In the genomic region with DNA sequence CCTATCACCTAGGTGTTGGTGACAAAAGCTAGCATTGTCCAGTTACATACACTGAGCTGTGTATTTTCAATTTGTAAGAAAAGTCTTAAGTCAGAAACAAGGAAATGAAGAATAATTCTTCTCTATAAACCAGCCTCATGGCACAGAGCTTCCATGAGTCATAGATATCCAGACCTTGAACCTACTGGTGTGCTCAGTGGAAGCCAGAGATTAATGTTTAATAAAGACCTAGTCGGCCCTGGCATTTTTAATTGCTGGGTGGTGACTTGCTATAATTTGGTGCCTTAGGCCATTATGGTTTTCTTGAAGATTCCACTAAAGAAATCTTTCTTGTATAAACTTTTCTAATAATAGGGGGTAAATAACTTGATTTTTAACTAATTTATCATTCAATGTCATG, we compare ENCODE assay signal across 26 mouse cellular contexts.
A peak's percentile ranks its signal among the peaks of the same experiment; 100 is the strongest.
DNase-seq lines count a peak whose midpoint lies in the region; ATAC-seq lines count a peak whose summit lies in the region.
"Had no signal": no experiment of that assay in that cellular context is flagged by ENCODE, and none has a peak within 500 bp of the region (broad histone marks: within the 10 kb centered on the region; RNA-seq: fewer than 3 reads in every experiment).

No protein-coding gene starts in this region.

- H3K27me3 ChIP-seq in kidney, embryonic 16.5 days (ENCODE audit: insufficient read depth, low read length) = no peaks in the 10 kb centered on the region
- no peaks in the 10 kb centered on the region for H3K27me3 ChIP-seq in heart, embryonic 10.5 days (ENCODE audit: insufficient read depth, poor library complexity, severe bottlenecking)
- H3K27me3 ChIP-seq: heart, embryonic 13.5 days had no signal

- no peaks in the 10 kb centered on the region for H3K9me3 ChIP-seq in kidney, embryonic 16.5 days (ENCODE audit: low read length)
- no peaks in the 10 kb centered on the region for H3K9me3 ChIP-seq in heart, embryonic 10.5 days
- H3K9me3 ChIP-seq: heart, embryonic 13.5 days had no signal

- WGBS in kidney, embryonic 16.5 days = 76% methylated on average over 1 of the region's 1 CpGs
- 86% methylated on average over 1 of the region's 1 CpGs for WGBS in heart, embryonic 10.5 days

- H3K27ac ChIP-seq in kidney, embryonic 16.5 days (ENCODE audit: low read length) = no peak overlapping the region
- H3K27ac ChIP-seq in heart, embryonic 10.5 days = no peak overlapping the region
- H3K27ac ChIP-seq: gastrocnemius, adult 2 months; heart, adult 2 months; heart, embryonic 13.5 days; hindbrain, embryonic 14.5 days; liver, embryonic 14.5 days had no signal

- H3K9ac ChIP-seq in kidney, embryonic 16.5 days (replicated peaks; ENCODE audit: low read length) = no peak overlapping the region
- H3K9ac ChIP-seq: heart, embryonic 13.5 days; hindbrain, embryonic 14.5 days; liver, embryonic 14.5 days had no signal

- peak; percentile 59; the same call in 1 of the 2 replicates for ATAC-seq in kidney, embryonic 16.5 days (ENCODE audit: low FRiP score, low TSS enrichment)
- no peak for ATAC-seq in CD4-positive, CD25-positive, alpha-beta regulatory T cell, adult 4 months
- ATAC-seq: forebrain, embryonic 14.5 days; inflammation-experienced regulatory T-cells, adult 6 months had no signal

- H3K4me3 ChIP-seq in kidney, embryonic 16.5 days (ENCODE audit: low read length) = no peak overlapping the region
- H3K4me3 ChIP-seq in heart, embryonic 10.5 days = no peak overlapping the region
- H3K4me3 ChIP-seq: gastrocnemius, adult 2 months; heart, adult 2 months; heart, embryonic 13.5 days had no signal

- H3K4me1 ChIP-seq in kidney, embryonic 16.5 days (ENCODE audit: insufficient read depth, low read length) = 0 out of 2 replicates have a peak, but pooled peaks cover 2% of the 10 kb centered on the region
- no peaks in the 10 kb centered on the region for H3K4me1 ChIP-seq in heart, embryonic 10.5 days
- H3K4me1 ChIP-seq: heart, embryonic 13.5 days had no signal

- peak; percentile 55 for DNase-seq in adrenal gland, adult 2 months
- DNase-seq in adrenal gland, postnatal 14 days = no peak
- DNase-seq in kidney, adult 8-10 months = peak; percentile 19 to 32
- DNase-seq in kidney, postnatal 25 days = no peak
- DNase-seq in adrenal gland, postnatal 36 days = peak; percentile 28 to 34
- no peak for DNase-seq in heart, embryonic 10.5 days (ENCODE audit: low spot score)
- DNase-seq: cerebellum, adult 11 months; cerebellum, adult 9-10 months; cerebellum, postnatal 36 days; gastrocnemius, adult 2 months; heart, adult 2 months; heart, postnatal 10 days; layer of hippocampus, postnatal 36 days; left cerebral cortex, postnatal 4 days; lung, adult 2 months; lung, postnatal 10 days; midbrain, embryonic 14.5 days; thymus, adult 2 months; thymus, postnatal 36 days had no signal

- no peaks in the 10 kb centered on the region for H3K36me3 ChIP-seq in kidney, embryonic 16.5 days (ENCODE audit: insufficient read depth, low read length)
- H3K36me3 ChIP-seq in heart, embryonic 10.5 days = no peaks in the 10 kb centered on the region
- H3K36me3 ChIP-seq: heart, embryonic 13.5 days had no signal

- H3K4me2 ChIP-seq in kidney, embryonic 16.5 days (replicated peaks; ENCODE audit: low read depth, low read length) = no peak overlapping the region
- H3K4me2 ChIP-seq: heart, embryonic 13.5 days; hindbrain, embryonic 14.5 days had no signal

Comparison
In these comparisons a context has a peak if more than half of its experiments do, and no peak if none do; other contexts are left out.
1. DNase-seq: peak in adrenal gland, adult 2 months (single experiment), kidney, adult 8-10 months (2 of 2) and adrenal gland, postnatal 36 days (2 of 2); none in adrenal gland, postnatal 14 days (single experiment), kidney, postnatal 25 days (0 of 2) and heart, embryonic 10.5 days (single experiment).